Mouse (Mus musculus) midbrain, embryonic 11.5 days (tissue): Measurements from ENCODE around the gene Gpatch3. TPM values are rescaled to one million over a fixed set of nuclear protein-coding genes. Genes with fewer than 3 reads are reported as not detected.

Source experiments
- ATAC-seq: fragments of 200-750 bp; cut with Nextera tagmentation; 2 replicates; pipeline ENCODE4 v1.8.0; 2017; ENCODE audit warnings: moderate TSS enrichment, moderate library complexity; ENCODE audit not compliant: low FRiP score
- DNase-seq: peaks from one replicate; pipeline ENCODE4 v3.0.0; 2015; ENCODE audit warnings: low spot score; ENCODE audit errors: missing footprints
- H3K27ac ChIP-seq: fragments of 300-500 bp; sonication (generic); 2 replicates; pipeline ENCODE4 v1.5.1; 2014; ENCODE audit warnings: low read depth, low read length
- H3K27me3 ChIP-seq: fragments of 300-500 bp; sonication (generic); 2 replicates; pipeline ENCODE4 v1.6.1; 2014; ENCODE audit warnings: mild to moderate bottlenecking, low read length, moderate library complexity, mixed read lengths; ENCODE audit not compliant: control insufficient read depth, insufficient read depth
- H3K36me3 ChIP-seq: fragments of 300-500 bp; sonication (generic); 2 replicates; pipeline ENCODE4 v1.6.1; 2014; ENCODE audit warnings: mild to moderate bottlenecking, low read length, moderate library complexity, mixed read lengths; ENCODE audit not compliant: control insufficient read depth, insufficient read depth
- H3K4me1 ChIP-seq: fragments of 300-500 bp; sonication (generic); 2 replicates; pipeline ENCODE4 v1.6.1; 2014; ENCODE audit warnings: low read length; ENCODE audit not compliant: control insufficient read depth, insufficient read depth
- H3K4me2 ChIP-seq: fragments of 300-500 bp; sonication (generic); 2 replicates; pipeline ENCODE4 v1.6.1; 2014; ENCODE audit warnings: mild to moderate bottlenecking, moderate library complexity
- H3K4me3 ChIP-seq: fragments of 300-500 bp; sonication (generic); 2 replicates; pipeline ENCODE4 v1.5.1; 2014; ENCODE audit warnings: low read depth, low read length
- H3K9ac ChIP-seq: fragments of 300-500 bp; sonication (generic); 2 replicates; pipeline ENCODE4 v1.6.1; 2014; ENCODE audit warnings: low read length
- H3K9me3 ChIP-seq: fragments of 300-500 bp; sonication (generic); 2 replicates; pipeline ENCODE4 v1.6.1; 2016; ENCODE audit warnings: low read length; ENCODE audit not compliant: control insufficient read depth
- WGBS: fragments of 180-500 bp; shearing (Covaris S2); extraction: QIAGEN DNeasy Blood & Tissue Kit; methylation state at CpG from one replicate; pipeline ENCODE4 v1.1.7; 2014; 5-methylcytosine and 5-hydroxymethylcytosine counted together
- microRNA-seq: library from miRNA; unstranded; fragments of <30 nt; microRNA quantifications from one replicate; pipeline ENCODE4, GENCODE M21; 2017
- polyA plus RNA-seq: library from polyadenylated mRNA; unstranded; fragments of >200 nt; fragmentation: Nextera tagmentation; extraction: Ambion mirVana; gene quantifications from 2 replicates; pipeline ENCODE4 v1.2.1, GENCODE M21; 2014

The Gpatch3 gene
- polyA plus RNA-seq, 1 experiment from 2014 or later: 7.8 TPM

GRCm38 (mm10) chr4:133631071-133631768 lies 56.7 kb downstream of the Gpatch3 start:
- no peak overlapping the region; the same call in 1 of the 2 replicates for H3K9ac ChIP-seq

GRCm38 (mm10) chr4:133631769-133632411 lies 57.3 kb downstream of the Gpatch3 start:
- Histone ChIP-seq H3K9ac (peak overlapping the region; percentile 94), H3K4me1 (peaks cover 7% of the 10 kb centered on the region), H3K27ac (no peak overlapping the region), H3K27me3 (no peaks in the 10 kb centered on the region), H3K4me3 (peak overlapping the region; percentile 94), H3K36me3 (peaks cover 2% of the 10 kb centered on the region; the same call in 1 of the 2 replicates), H3K4me2 (peak overlapping the region; percentile 59), H3K9me3 (no peaks in the 10 kb centered on the region)
- DNase-seq (no peak), ATAC-seq (no peak)
- WGBS: 48% methylated on average over 9 of the region's 9 CpGs

More at GRCm38 (mm10) chr4:133631071-133631768, 56.7 kb downstream of the Gpatch3 start:
- Histone ChIP-seq H3K27me3 (no peaks in the 10 kb centered on the region), H3K4me2 (no peak overlapping the region), H3K9me3 (no peaks in the 10 kb centered on the region), H3K27ac (no peak overlapping the region), H3K36me3 (peaks cover 3% of the 10 kb centered on the region; the same call in 1 of the 2 replicates), H3K4me1 (peaks cover 7% of the 10 kb centered on the region), H3K4me3 (no peak overlapping the region)
- peak; percentile 82 for DNase-seq
- ATAC-seq: no peak
- whole genome bisulfite sequencing: 84% methylated on average over 14 of the region's 14 CpGs

- Histone ChIP-seq H3K36me3 (no peaks in the 10 kb centered on the region), H3K9ac (peak overlapping the region; percentile 94), H3K4me2 (peak overlapping the region; percentile 59), H3K27ac (no peak overlapping the region; the same call in 1 of the 2 replicates), H3K27me3 (no peaks in the 10 kb centered on the region), H3K4me3 (peak overlapping the region; percentile 94), H3K4me1 (peaks cover 7% of the 10 kb centered on the region), H3K9me3 (no peaks in the 10 kb centered on the region)
- 1% methylated on average over 62 of the region's 69 CpGs for WGBS
- ATAC-seq (peak; percentile 71), DNase-seq (peak; percentile 95)
These were observed 58.2 kb downstream of the Gpatch3 start for GRCm38 (mm10) chr4:133632483-133633327.

- peak overlapping the region; percentile 94 for H3K9ac ChIP-seq
- peak; percentile 94 for ATAC-seq
- peak; percentile 100 for DNase-seq
- H3K27ac ChIP-seq: no peak overlapping the region; the same call in 1 of the 2 replicates
- H3K36me3 ChIP-seq: no peaks in the 10 kb centered on the region
- H3K9me3 ChIP-seq: no peaks in the 10 kb centered on the region
- H3K4me1 ChIP-seq: peaks cover 7% of the 10 kb centered on the region
- H3K27me3 ChIP-seq: no peaks in the 10 kb centered on the region
- WGBS: 11% methylated on average over 33 of the region's 47 CpGs
- H3K4me2 ChIP-seq: peak overlapping the region; percentile 59
- H3K4me3 ChIP-seq: peak overlapping the region; percentile 94
These were observed 58.9 kb downstream of the Gpatch3 start for GRCm38 (mm10) chr4:133633332-133634042.

Small RNA genes lying within 50 kb of the gene (microRNA-seq; reads per million reads assigned to microRNA genes)
- not detected for gene Gm23158

Other genes with a start within 250 kb of the Gpatch3 start
- 21.0 and 22.2 TPM in 2 replicates for gene Wdtc1, start 221.3 kb upstream of the Gpatch3 start, polyA plus RNA-seq
- 4.6 and 5.6 TPM in 2 replicates for gene Slc9a1, start 205.0 kb upstream of the Gpatch3 start, polyA plus RNA-seq
- gene Tent5b, start 94.6 kb upstream of the Gpatch3 start, polyA plus RNA-seq: 0.22 and 0.53 TPM in 2 replicates
- gene Trnp1, start 76.2 kb upstream of the Gpatch3 start, polyA plus RNA-seq: 1.5 TPM in 2 replicates
- gene Kdf1, start 55.8 kb upstream of the Gpatch3 start, polyA plus RNA-seq: 0.15 and 0.51 TPM in 2 replicates
- gene Nudc, start 28.7 kb upstream of the Gpatch3 start, polyA plus RNA-seq: 330 and 336 TPM in 2 replicates
- not detected in 2 replicates for gene Nr0b2, start 21.4 kb upstream of the Gpatch3 start, polyA plus RNA-seq
- 24.2 and 28.6 TPM in 2 replicates for gene Gpn2, start 9.6 kb downstream of the Gpatch3 start, polyA plus RNA-seq
- gene Sfn, start 27.4 kb downstream of the Gpatch3 start, polyA plus RNA-seq: 6.0 and 7.8 TPM in 2 replicates
- gene Zdhhc18, start 75.4 kb downstream of the Gpatch3 start, polyA plus RNA-seq: 1.8 and 3.5 TPM in 2 replicates
- 9.6 and 12.4 TPM in 2 replicates for gene Pigv, start 97.9 kb downstream of the Gpatch3 start, polyA plus RNA-seq
- 39.1 and 39.2 TPM in 2 replicates for gene Arid1a, start 182.0 kb downstream of the Gpatch3 start, polyA plus RNA-seq